Mouse (Mus musculus) testis, adult 2 months (tissue): ENCODE results near the gene Sdad1. TPM values are rescaled to one million over a fixed set of nuclear protein-coding genes. Genes with fewer than 3 reads are reported as not detected.
A peak's percentile ranks its signal among the peaks of the same experiment; 100 is the strongest.
"Not testable (repeated sequence)": the region's sequence is repeated elsewhere in the genome, so short reads cannot be mapped to it uniquely, and the experiment has no call there.

Experiments
- H3K27ac ChIP-seq: fragments of 200-500 bp; 2 replicates; pipeline ENCODE4 v1.5.1; 2012; ENCODE audit warnings: low read depth, low read length; ENCODE audit not compliant: control insufficient read depth, insufficient read depth
- H3K27me3 ChIP-seq: fragments of 200-500 bp; 2 replicates; pipeline ENCODE4 v1.6.1; 2012; ENCODE audit warnings: mild to moderate bottlenecking, low read length, moderate library complexity; ENCODE audit not compliant: control insufficient read depth, insufficient read depth
- H3K36me3 ChIP-seq: fragments of 200-500 bp; 2 replicates; pipeline ENCODE4 v1.6.1; 2012; ENCODE audit warnings: mild to moderate bottlenecking, low read length; ENCODE audit not compliant: control insufficient read depth, insufficient read depth
- H3K4me1 ChIP-seq: fragments of 200-500 bp; 2 replicates; pipeline ENCODE4 v1.6.1; 2012; ENCODE audit warnings: low read length; ENCODE audit not compliant: control insufficient read depth, insufficient read depth
- H3K4me3 ChIP-seq: fragments of 200-500 bp; 2 replicates; pipeline ENCODE4 v1.5.1; 2012; ENCODE audit warnings: low read depth, mild to moderate bottlenecking, low read length, moderate library complexity, mixed read lengths; ENCODE audit not compliant: control insufficient read depth
- CTCF ChIP-seq: fragments of 200-500 bp; IDR thresholded peaks from 2 replicates; pipeline ENCODE4 v1.5.1; 2012; ENCODE audit warnings: low read depth, mild to moderate bottlenecking, inconsistent platforms, low read length, moderate library complexity; ENCODE audit not compliant: control insufficient read depth, insufficient read depth, insufficient replicate concordance
- POLR2A ChIP-seq: fragments of 200-500 bp; IDR thresholded peaks from 2 replicates; pipeline ENCODE4 v1.6.1; 2012; ENCODE audit warnings: low read depth, mild to moderate bottlenecking, inconsistent platforms, low read length, moderate library complexity; ENCODE audit not compliant: control insufficient read depth
- polyA plus RNA-seq: library from polyadenylated mRNA; depleted of rRNA; stranded (reverse); fragments of >200 nt; gene quantifications from 2 replicates; pipeline ENCODE4 v1.2.3, GENCODE M21; 2012; rRNA removed

The Sdad1 gene
- 40.2 and 44.7 TPM in 2 replicates for polyA plus RNA-seq

- Histone ChIP-seq H3K4me1 (peaks cover 4% of the 10 kb centered on the region), H3K27ac (peak within 1 kb of the TSS; percentile 79), H3K27me3 (no peaks in the 10 kb centered on the region)
Observed at GRCm38 (mm10) chr5:92309681-92310511, at the start of gene Sdad1. Sdad1 (minus strand) TSS chr5:92310479.

GRCm38 (mm10) chr5:92358767-92359455, 48.6 kb upstream of the Sdad1 start:
- H3K27ac ChIP-seq = no peak overlapping the region
- no peaks in the 10 kb centered on the region for H3K27me3 ChIP-seq
- H3K36me3 ChIP-seq = no peaks in the 10 kb centered on the region; the same call in 1 of the 2 replicates
- no peak overlapping the region for H3K4me3 ChIP-seq
- H3K4me1 ChIP-seq = no peaks in the 10 kb centered on the region; the same call in 1 of the 2 replicates
- no peak for TF ChIP-seq POLR2A
- TF ChIP-seq CTCF = no peak

More at GRCm38 (mm10) chr5:92309681-92310511, at the start of gene Sdad1:
- TF ChIP-seq POLR2A = peak; percentile 79
- TF ChIP-seq CTCF = peak; percentile 26; the same call in 1 of the 2 replicates
- Histone ChIP-seq H3K36me3 (no peaks in the 10 kb centered on the region), H3K4me3 (peak within 1 kb of the TSS; percentile 97)

DNA sequence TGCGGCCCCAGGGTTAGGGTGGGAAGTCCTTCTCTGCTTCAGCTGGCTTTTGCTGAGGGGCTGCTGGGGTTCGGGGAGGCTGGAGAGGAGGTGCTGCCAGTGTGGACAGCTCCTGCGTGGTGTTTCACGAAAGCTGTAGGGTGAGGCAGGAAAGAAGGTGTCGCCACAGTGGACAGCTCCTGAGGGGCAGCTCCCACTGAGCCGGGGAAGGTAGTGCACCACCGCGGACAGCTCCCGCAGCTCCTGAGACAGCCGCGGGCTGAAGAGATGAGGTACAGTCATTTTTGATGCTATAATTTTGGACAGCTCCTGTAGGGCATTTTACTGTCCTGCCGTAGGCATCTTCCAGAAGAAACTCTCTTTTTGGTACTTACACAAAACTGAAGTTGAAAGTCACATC, 47.8 kb upstream of the Sdad1 start:
- H3K36me3 ChIP-seq = no peaks in the 10 kb centered on the region; the same call in 1 of the 2 replicates
- no peaks in the 10 kb centered on the region; the same call in 1 of the 2 replicates for H3K4me1 ChIP-seq
- H3K27ac ChIP-seq = no peak overlapping the region

GRCm38 (mm10) chr5:92353517-92353916, 43.2 kb upstream of the Sdad1 start:
- no peaks in the 10 kb centered on the region for H3K27me3 ChIP-seq
- H3K4me3 ChIP-seq = peak overlapping the region; percentile 46
- TF ChIP-seq CTCF (no peak), POLR2A (no peak)
- H3K4me1 ChIP-seq = peaks cover 2% of the 10 kb centered on the region; the same call in 1 of the 2 replicates
- peak overlapping the region; percentile 66 for H3K27ac ChIP-seq
- no peaks in the 10 kb centered on the region for H3K36me3 ChIP-seq

More for the DNA sequence above, 47.8 kb upstream of the Sdad1 start:
- no peak for TF ChIP-seq CTCF
- no peak for TF ChIP-seq POLR2A
- Histone ChIP-seq H3K27me3 (no peaks in the 10 kb centered on the region), H3K4me3 (no peak overlapping the region; the same call in 1 of the 2 replicates)

- not testable (repeated sequence) for H3K27me3 ChIP-seq, H3K27ac ChIP-seq, H3K4me1 ChIP-seq, H3K36me3 ChIP-seq, H3K4me3 ChIP-seq
Observed at GRCm38 (mm10) chr5:92352716-92353115, 42.4 kb upstream of the Sdad1 start.

GRCm38 (mm10) chr5:92349731-92350130, 39.5 kb upstream of the Sdad1 start:
- Histone ChIP-seq H3K4me1 (peaks cover 2% of the 10 kb centered on the region; the same call in 1 of the 2 replicates), H3K27me3 (no peaks in the 10 kb centered on the region), H3K27ac (no peak overlapping the region), H3K4me3 (no peak overlapping the region), H3K36me3 (no peaks in the 10 kb centered on the region; the same call in 1 of the 2 replicates)
- TF ChIP-seq CTCF (no peak), POLR2A (no peak)

DNA sequence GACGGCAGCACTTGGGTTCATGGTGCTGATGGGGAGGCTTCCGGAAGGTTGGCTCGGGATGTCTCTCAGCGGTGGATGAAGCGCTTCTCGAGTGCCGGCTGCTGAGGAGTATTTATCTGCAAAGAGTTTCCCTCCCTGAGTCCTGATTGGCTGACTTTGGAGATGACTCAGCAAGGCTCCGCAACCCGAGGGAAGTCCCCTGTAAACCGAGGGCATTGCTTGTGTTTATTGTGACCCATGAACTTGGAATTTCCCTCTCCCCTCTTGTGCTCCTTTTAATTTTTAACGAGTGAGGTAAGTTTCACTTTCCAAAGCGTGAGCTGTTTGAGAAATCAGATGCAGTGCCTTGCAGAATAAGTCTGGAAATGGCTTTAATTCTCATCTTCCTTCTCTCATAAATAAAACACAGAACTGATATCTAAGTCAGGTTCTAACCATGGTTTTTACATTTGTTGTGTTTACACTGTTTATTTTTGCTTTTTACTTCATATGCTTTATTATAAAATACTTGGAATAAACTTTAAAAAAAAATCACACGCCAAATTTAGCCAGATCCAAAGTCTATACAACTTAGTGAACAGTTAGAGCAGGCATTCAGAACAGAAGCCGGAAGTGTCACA, 38.6 kb upstream of the Sdad1 start, which contains the start of gene Cxcl10:
TSS of gene Cxcl10 (minus strand) at position 96 of the 620 bp plus-strand sequence.
- no peaks in the 10 kb centered on the region; the same call in 1 of the 2 replicates for H3K36me3 ChIP-seq
- TF ChIP-seq POLR2A (no peak), CTCF (no peak)
- H3K27ac ChIP-seq = no peak within 1 kb of the TSS
- peaks cover 2% of the 10 kb centered on the region; the same call in 1 of the 2 replicates for H3K4me1 ChIP-seq
- no peak within 1 kb of the TSS for H3K4me3 ChIP-seq
- H3K27me3 ChIP-seq = no peaks in the 10 kb centered on the region
